Mouse (Mus musculus) forebrain, embryonic 16.5 days (tissue): ENCODE measurements around the gene Gm17026. TPM values are rescaled to one million over a fixed set of nuclear protein-coding genes. Genes with fewer than 3 reads are reported as not detected.
"Not testable (repeated sequence)": the region's sequence is repeated elsewhere in the genome, so short reads cannot be mapped to it uniquely, and the experiment has no call there.

Experiments used
- ATAC-seq: fragments of 200-750 bp; cut with Nextera tagmentation; 2 replicates; pipeline ENCODE4 v1.8.0; 2017; ENCODE audit warnings: mild to moderate bottlenecking, moderate library complexity
- H3K27ac ChIP-seq: fragments of 300-500 bp; sonication (generic); 2 replicates; pipeline ENCODE4 v1.5.1; 2014; ENCODE audit warnings: low read length, control low read depth
- H3K27me3 ChIP-seq: fragments of 300-500 bp; sonication (generic); replicated peaks from 2 replicates; pipeline ENCODE4 v1.6.1; 2014; ENCODE audit warnings: low read length; ENCODE audit not compliant: control insufficient read depth, insufficient read depth
- H3K36me3 ChIP-seq: fragments of 300-500 bp; sonication (generic); 2 replicates; pipeline ENCODE4 v1.6.1; 2014; ENCODE audit not compliant: control insufficient read depth, insufficient read depth
- H3K4me1 ChIP-seq: fragments of 300-500 bp; sonication (generic); replicated peaks from 2 replicates; pipeline ENCODE4 v1.6.1; 2014; ENCODE audit warnings: low read length; ENCODE audit not compliant: control insufficient read depth, insufficient read depth
- H3K4me2 ChIP-seq: fragments of 300-500 bp; sonication (generic); 2 replicates; pipeline ENCODE4 v1.6.1; 2014; ENCODE audit warnings: mild to moderate bottlenecking, low read length, control low read depth
- H3K4me3 ChIP-seq: fragments of 300-500 bp; sonication (generic); replicated peaks from 2 replicates; pipeline ENCODE4 v1.5.1; 2014; ENCODE audit warnings: mild to moderate bottlenecking, low read length, control low read depth
- H3K9ac ChIP-seq: fragments of 300-500 bp; sonication (generic); replicated peaks from 2 replicates; pipeline ENCODE4 v1.6.1; 2014; ENCODE audit warnings: low read depth, low read length, control low read depth
- H3K9me3 ChIP-seq: fragments of 300-500 bp; sonication (generic); 2 replicates; pipeline ENCODE4 v1.6.1; 2016; ENCODE audit warnings: low read length; ENCODE audit not compliant: control insufficient read depth
- WGBS: fragments of 180-500 bp; shearing (Covaris S2); extraction: QIAGEN DNeasy Blood & Tissue Kit; methylation state at CpG from one replicate; pipeline ENCODE4 v1.1.7; 2014; 5-methylcytosine and 5-hydroxymethylcytosine counted together
- microRNA-seq: library from miRNA; unstranded; fragments of <30 nt; microRNA quantifications from one replicate; pipeline ENCODE4, GENCODE M21; 2017
- polyA plus RNA-seq: library from polyadenylated mRNA; unstranded; fragments of >200 nt; fragmentation: Nextera tagmentation; extraction: Ambion mirVana; gene quantifications from 2 replicates; pipeline ENCODE4 v1.2.1, GENCODE M21; 2015

The Gm17026 gene
- polyA plus RNA-seq = not detected in 2 replicates

DNA sequence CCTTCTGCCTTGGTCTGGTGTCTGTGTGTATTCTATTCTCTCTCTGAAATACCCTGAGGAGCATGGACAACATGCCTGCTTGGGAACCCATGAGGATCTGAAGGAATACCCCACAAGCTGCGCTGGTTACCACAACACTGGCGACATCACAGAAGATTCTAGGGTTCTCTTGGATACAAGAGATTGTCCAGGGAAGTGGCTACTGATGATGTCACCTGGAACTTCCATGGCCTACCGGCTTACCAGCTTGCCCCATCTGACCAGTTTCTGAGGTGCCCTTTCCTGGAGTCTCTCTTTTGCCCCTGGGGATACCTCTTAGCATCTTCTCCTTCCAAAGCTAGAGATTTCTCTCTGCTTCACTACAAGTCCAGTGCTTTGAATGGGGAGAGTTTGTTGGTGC, at the start of gene Gm17026:
Gene Gm17026, minus strand, starts transcription at position 101 of the 400 bp plus-strand sequence.
- not testable (repeated sequence) for H3K9ac ChIP-seq, H3K4me1 ChIP-seq, H3K27ac ChIP-seq, ATAC-seq, H3K36me3 ChIP-seq, H3K27me3 ChIP-seq, H3K4me3 ChIP-seq, H3K9me3 ChIP-seq, H3K4me2 ChIP-seq
- WGBS = no CpG with 5 or more reads among the region's 3 CpGs

DNA sequence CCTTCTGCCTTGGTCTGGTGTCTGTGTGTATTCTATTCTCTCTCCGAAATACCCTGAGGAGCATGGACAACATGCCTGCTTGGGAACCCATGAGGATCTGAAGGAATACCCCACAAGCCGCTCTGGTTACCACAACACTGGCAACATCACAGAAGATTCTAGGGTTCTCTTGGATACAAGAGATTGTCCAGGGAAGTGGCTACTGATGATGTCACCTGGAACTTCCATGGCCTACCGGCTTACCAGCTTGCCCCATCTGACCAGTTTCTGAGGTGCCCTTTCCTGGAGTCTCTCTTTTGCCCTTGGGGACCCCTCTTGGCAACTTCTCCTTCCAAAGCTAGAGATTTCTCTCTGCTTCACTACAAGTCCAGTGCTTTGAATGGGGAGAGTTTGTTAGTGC, 37.4 kb upstream of the Gm17026 start, which contains the start of gene Gm9611:
Gene Gm9611, minus strand, starts transcription at position 101 of the 400 bp plus-strand sequence.
- not testable (repeated sequence) for H3K36me3 ChIP-seq, H3K27ac ChIP-seq, ATAC-seq, H3K4me3 ChIP-seq, H3K4me1 ChIP-seq, H3K4me2 ChIP-seq, H3K27me3 ChIP-seq, H3K9me3 ChIP-seq, H3K9ac ChIP-seq
- WGBS = 83% methylated on average over 1 of the region's 3 CpGs

DNA sequence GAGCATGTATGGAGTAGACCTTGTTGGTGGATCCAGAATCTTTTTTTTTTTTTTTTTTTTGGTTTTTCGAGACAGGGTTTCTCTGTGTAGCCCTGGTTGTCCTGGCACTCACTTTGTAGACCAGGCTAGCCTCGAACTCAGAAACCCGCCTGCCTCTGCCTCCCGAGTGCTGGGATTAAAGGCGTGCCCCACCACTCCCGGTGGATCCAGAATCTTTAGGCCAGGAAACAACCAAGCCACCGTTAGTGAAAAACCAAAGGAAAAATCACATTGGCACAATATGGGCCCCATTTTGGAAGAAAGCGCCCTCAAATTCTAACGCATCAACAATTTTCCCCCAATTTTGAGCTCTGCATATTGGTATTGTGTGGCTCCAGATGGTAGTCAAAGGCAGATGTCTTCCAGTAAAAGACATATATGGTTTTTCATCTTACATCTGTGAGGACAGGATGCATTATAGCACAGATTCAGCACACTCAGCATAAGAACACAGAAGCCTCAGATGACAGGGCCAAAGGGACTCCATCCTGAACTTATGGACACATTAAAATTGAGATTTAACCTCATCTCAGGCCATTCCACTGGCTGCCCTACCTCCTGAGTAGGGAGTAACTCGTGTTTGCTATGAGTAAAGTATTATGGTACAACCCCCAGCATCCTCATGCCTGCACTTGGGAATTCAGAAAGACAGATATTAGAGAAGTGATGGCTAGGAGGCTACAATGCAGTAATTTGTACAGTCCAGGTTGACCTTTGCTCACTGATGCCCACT, 42.9 kb downstream of the Gm17026 start:
- not testable (repeated sequence) for H3K27ac ChIP-seq, H3K9me3 ChIP-seq, H3K4me1 ChIP-seq, H3K4me3 ChIP-seq, H3K36me3 ChIP-seq, ATAC-seq, H3K27me3 ChIP-seq, H3K9ac ChIP-seq, H3K4me2 ChIP-seq
- WGBS = 75% methylated on average over 8 of the region's 10 CpGs

Small RNA genes lying within 50 kb of the gene (microRNA-seq; reads per million reads assigned to microRNA genes)
- gene Gm25208 = not detected
- gene Gm25892 = not detected

Other genes starting within 250 kb of the Gm17026 start
- gene Gm7951, start 142.7 kb downstream of the Gm17026 start, polyA plus RNA-seq = not detected in 2 replicates
- gene Gm17027, start 97.4 kb downstream of the Gm17026 start, polyA plus RNA-seq = not detected in 2 replicates
- gene Gm3573, start 69.3 kb downstream of the Gm17026 start, polyA plus RNA-seq = not detected in 2 replicates
- gene Gm9611, start 37.3 kb upstream of the Gm17026 start, polyA plus RNA-seq = not detected in 2 replicates
- not detected in 2 replicates for gene Gm7995, start 50.2 kb upstream of the Gm17026 start, polyA plus RNA-seq
- not detected in 2 replicates for gene Gm8005, start 179.6 kb upstream of the Gm17026 start, polyA plus RNA-seq
- gene Gm8011, start 203.8 kb upstream of the Gm17026 start, polyA plus RNA-seq = not detected in 2 replicates
- gene Gm8020, start 242.3 kb upstream of the Gm17026 start, polyA plus RNA-seq = not detected in 2 replicates